Mouse (Mus musculus): ENCODE data around the gene Fgfr2.

The Fgfr2 gene

DNA sequence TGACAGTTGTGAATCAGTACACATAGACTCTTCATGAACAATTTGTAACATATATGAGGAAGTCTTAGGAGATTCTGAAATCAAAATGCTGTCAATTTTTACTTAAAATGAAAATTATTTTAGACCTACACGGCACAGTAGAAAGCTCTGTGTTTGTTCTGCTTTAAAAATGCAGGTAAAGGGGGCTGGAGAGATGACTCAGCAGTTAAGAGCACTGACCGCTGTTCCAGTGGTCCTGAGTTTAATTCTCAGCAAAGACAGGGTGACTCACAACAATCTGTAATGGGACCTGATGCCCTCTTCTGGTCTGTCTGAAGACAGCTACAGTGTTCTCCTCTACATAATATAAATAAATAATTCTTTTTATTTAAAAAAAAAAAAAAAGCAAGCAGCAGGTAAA, 157.4 kb downstream of the Fgfr2 start:
- in situ Hi-C loops (cut with MboI, MseI) = no loop called here

DNA sequence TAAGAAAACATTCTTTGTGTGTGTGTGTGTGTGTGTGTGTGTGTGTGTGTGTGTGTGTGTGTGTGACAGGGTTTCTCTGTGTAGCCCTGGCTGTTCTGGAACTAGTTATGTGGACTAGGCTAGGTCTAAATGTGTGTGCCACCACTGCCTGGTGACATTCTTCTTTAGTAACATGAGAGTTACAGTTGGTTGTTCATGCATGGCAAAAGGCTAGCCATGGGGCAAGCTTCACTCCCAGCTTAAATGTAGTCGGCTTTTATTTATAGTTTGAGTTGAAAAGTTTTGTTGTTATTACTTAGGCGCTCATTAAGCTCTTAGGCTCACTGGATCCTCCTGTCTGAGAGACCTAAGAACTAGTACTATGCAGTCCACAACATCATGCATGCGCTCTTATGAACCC, 158.8 kb downstream of the Fgfr2 start:
- in situ Hi-C loops (cut with MboI, MseI) = no loop called here

DNA sequence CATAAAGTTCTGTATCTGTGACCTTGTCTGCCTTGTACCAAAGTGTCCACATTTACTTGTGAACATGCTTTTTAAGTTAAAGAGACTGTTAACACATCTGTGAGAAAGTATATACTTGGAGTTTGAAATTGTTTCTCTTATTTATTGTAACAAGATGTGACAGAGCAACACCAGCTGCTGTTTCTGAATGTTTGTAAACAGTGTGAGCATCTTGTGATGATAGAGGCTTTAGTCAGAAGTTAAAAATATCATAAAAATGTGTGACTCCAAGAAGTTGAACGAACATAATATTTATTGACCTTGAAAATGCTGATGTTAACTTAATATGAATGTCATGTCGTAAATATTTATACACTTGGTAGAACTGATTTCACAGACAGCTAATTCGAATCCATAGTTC, 172.5 kb downstream of the Fgfr2 start:
- in situ Hi-C loops (cut with MboI, MseI) = no loop called here

DNA sequence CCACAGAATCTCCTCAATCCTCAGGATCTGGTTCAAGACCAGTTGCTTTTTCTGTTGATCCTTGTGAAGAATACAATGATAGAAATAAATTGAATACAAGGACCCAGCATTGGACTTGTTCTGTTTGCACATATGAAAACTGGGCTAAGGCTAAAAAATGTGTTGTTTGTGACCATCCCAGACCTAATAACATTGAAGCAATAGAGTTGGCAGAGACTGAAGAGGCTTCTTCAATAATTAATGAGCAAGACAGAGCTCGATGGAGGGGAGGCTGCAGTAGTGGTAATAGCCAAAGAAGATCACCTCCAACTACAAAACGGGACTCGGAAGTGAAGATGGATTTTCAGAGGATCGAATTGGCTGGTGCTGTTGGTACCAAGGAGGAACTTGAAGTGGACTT, 173.2 kb downstream of the Fgfr2 start:
- in situ Hi-C loops (cut with MboI, MseI) = no loop called here

DNA sequence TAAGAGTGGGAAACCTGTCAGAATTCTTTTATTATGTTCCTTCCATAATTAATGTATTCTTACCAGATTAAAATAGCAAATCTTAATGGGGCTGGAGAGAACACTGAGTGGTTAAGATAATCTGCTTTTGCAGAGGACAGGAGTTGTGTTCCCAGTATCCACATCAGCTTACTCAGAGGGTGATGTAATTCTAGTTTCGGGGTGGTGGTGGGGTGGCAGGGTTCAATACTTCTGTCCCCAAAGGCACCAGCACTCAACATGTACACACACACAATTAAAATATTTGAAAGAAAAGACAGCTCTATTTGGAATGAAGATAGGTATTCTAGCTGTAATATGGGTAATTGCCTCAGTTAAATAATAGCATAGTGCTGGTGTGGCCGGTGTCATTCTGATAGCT, 182.6 kb downstream of the Fgfr2 start:
- in situ Hi-C loops (cut with MboI, MseI) = loop anchor here in 1 of 2 experiments (5.0 kb wide), 1 partner anchor 687 kb away; no protein-coding TSS in a partner anchor

DNA sequence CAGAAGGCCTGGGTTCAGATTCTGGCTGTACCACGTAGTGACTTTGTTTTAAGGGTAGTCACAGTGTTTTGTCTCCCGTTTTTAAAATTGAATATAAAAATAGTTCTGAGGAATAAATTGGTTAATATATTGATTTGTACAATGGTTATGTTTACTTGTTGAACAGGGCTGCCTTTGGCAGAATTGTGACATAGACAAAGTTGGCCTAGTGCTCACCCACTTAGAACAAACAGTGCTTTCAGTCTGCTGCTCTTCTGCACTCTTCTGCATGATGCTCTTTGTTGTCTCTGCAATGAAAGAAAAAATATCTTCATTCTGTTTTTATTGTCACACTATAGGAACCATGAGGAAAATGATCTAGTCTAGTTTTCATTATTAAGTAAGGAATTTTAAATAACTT, 184.0 kb downstream of the Fgfr2 start:
- in situ Hi-C loops (cut with MboI, MseI) = no loop called here

DNA sequence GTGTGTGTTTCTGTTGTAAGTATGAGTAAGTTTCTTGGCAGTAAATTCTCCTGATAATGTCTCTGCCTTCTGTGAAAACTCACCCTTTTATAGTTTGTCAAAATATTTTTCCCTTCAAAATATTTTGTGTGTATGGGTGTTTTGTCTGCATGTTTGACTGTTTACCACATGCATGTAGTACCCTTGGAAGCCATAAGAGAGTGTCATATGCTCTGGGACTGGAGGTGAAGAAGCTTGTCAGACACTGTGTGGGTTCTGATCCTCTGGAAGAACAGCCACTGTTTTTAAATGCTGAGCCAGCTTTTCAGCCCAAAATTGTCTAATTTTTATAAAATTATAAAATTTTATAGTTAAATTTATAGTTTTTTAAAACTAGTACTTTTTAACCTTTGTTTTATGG, 188.4 kb downstream of the Fgfr2 start:
- in situ Hi-C loops (cut with MboI, MseI) = no loop called here

DNA sequence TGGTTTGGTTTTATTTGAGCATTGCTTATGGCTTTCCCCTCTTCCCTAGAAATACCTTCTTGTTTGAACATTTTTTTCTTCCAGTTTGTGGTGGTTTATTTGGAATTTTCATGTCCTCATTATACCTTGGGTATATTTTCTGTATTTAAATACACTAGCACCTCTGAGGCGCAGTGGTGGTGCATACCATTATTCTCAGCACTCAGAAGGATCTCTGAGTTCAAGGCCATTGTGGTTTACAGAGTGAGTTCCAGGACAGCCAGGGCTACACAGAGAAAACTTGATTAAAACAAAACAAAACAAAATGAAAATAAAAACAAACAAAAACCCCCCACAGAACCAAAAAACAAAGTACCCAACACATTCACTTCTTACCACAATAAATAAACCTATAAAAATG, 189.8 kb downstream of the Fgfr2 start:
- in situ Hi-C loops (cut with MboI, MseI) = no loop called here

DNA sequence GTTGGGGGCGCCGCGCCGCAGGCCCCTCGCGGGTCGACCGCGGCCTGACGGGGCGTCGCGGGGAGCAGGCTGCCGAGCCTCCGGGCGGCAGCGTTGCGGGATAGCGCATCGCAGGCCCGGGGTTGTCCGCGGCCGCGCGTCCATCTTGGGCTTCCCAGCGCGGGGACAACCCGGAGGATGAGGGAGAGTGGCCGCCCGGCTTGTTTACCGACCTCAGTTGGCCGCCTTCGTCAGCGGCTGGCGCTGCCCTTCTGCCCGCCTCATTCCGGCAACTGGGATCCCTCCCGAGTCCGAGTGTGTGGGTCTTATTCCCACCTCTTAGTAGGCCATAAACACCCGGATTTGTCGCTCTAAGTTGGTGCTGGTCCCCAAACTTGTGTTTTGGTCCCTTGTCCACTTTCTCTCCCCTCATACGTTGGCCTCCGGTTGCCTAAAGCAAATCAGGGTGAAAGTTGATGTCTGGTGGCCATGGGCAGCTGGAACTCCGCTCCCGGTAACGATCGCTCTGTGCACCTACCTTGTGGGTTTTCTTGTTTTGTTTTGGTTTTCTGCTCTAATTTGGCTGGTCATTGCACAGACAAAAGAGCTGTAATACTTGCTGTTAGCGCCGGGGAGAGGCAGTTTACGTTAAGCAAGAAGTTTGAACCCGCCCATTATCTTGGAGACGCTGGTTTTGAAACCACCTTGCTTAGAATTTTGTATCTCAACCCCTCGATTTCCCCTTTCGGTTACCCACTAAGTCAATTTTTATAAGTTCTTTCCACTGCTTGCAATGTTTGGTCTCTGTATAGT, 191.4 kb downstream of the Fgfr2 start:
- in situ Hi-C loops (cut with MboI, MseI) = no loop called here

DNA sequence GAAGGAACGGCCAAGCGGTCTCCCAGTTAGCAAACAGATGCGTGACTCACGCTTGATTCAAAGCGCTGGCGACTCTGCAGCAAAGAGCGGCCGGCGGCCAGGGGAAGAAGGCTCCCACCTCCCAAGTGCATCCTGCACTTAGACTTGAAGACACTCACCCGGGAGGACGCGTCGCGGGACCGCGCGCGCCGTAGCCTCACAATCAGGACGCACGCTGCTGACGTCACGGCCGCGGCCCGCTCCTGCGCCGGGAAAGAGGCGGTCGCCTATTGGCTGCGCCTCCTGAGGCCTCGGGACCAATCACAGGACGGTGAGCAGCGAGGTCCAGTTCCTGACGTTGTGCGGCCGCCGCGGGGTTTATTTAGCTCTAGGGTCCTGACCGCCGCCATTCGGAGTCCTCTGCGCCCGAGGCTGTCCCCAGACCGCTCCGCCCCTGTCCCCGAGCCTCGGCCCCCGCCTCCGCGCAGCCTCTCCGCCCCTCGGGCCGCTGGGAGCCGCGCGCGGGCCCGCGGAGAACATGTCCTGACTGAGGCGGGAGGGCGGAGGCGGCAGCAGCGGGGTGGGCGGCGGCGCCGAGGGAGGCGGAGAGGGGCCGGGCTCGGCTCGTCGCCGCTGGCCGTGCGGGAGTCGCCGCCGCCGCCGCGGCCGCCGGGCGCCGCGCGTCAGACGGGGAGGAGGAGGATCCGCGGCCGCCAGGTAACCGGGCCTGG, 192.1 kb downstream of the Fgfr2 start, which contains the start of gene Zranb1:
Gene Zranb1, plus strand, starts transcription at position 293 of the 710 bp plus-strand sequence.
- in situ Hi-C loops (cut with MboI, MseI) = no loop called here

DNA sequence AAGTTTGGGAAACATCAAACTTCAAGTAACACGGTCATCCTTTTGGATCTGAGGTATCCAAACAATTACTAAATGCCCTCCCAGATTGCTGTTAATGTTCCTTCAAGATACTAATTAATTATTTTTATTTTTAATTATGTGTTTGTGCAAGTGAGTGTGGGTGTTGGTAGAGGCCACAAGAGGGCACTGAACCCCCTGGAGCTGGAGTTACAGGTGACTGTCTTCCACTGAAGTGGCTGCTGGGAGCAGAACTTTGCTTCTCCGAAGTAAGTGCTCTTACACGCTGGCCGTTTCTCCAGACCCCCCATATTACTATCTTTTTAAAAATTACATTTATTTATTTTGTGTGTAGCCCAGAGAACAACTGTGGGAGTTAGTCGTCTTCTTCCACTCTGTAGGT, 193.1 kb downstream of the Fgfr2 start:
- in situ Hi-C loops (cut with MboI, MseI) = no loop called here

DNA sequence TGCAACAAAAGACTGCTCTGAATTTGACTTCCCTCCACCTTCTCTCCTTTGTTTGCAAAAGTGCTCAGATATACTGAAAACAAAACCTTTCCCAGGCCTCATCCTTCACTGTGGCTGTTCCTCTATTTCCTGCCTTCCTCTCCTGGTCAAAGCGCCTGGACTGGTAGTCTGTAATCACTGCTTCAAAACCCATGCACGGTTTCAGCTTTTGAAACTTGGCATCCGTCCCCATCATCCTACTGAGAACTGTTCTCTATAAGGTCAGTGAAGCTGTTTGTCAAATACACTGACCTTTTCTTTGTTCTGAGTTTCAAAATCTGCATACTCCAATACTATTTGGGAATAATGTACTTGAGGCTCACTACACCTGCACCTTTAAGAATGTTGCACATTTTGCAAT, 195.9 kb downstream of the Fgfr2 start:
- in situ Hi-C loops (cut with MboI, MseI) = loop anchor here in 1 of 2 experiments (10.0 kb wide), 1 partner anchor 1488 kb away; no protein-coding TSS in a partner anchor

DNA sequence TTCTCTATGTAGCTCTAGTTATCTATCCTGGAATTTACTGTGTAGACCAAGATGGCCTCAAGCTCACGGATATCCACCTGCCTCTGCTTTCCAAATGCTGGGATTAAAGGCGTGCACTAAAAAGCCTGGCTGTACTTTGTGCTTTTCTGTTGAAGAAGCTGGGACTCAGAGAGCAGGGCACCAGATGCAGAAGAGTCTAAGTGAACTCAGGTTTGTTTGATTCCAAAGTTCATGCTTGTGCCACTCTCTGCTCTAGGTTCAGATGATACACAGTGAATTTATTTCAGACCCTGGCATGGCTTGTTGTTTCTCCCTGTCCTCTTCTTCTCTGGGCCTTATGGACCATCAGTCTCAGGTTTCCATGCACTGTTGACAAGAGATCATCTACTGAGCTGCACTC, 197.9 kb downstream of the Fgfr2 start:
- in situ Hi-C loops (cut with MboI, MseI) = loop anchor here in 1 of 2 experiments (10.0 kb wide), 1 partner anchor 1490 kb away; no protein-coding TSS in a partner anchor

DNA sequence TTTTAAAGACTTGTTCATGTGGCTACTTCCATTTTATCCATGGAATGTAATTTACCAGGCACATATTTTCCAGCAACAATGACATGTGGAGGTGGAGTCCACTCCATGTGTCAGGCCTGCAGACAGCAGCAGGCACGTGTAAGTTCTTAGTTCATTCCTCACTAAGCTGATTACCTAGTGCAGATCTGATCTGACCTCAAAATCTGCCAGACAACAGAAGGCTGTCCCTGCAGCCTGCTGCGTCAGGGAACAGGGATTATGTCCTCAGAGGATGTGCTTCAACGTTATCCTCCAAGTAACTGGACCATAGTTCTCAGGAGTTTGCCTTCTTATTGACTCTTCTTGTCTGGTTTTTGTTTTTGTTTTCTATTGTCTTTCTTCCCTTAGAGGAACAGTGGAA, 201.2 kb downstream of the Fgfr2 start:
- in situ Hi-C loops (cut with MboI, MseI) = loop anchor here in 1 of 2 experiments (10.0 kb wide), 1 partner anchor 1493 kb away; no protein-coding TSS in a partner anchor

DNA sequence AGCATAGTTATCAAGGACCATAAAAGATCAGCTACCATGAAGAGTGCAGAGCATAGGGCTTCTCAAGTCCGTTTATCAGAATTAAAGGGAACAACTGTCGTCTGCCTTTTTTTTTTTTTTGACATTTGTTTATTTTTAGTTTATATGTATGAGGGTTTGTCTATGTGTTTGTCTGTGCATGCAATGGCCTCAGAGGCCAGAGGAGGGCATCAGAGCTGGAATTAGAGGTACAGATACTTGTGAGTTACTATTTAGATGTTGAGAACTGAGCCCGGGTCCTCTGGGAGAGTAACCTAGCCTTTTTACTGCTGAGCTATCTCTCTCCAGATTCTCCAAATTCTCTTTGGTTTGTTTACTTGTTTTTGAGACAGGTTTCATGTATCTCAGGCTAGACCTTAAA, 219.4 kb downstream of the Fgfr2 start:
- in situ Hi-C loops (cut with MboI, MseI) = loop anchor here in 1 of 2 experiments (10.0 kb wide), 1 partner anchor 669 kb away; no protein-coding TSS in a partner anchor

DNA sequence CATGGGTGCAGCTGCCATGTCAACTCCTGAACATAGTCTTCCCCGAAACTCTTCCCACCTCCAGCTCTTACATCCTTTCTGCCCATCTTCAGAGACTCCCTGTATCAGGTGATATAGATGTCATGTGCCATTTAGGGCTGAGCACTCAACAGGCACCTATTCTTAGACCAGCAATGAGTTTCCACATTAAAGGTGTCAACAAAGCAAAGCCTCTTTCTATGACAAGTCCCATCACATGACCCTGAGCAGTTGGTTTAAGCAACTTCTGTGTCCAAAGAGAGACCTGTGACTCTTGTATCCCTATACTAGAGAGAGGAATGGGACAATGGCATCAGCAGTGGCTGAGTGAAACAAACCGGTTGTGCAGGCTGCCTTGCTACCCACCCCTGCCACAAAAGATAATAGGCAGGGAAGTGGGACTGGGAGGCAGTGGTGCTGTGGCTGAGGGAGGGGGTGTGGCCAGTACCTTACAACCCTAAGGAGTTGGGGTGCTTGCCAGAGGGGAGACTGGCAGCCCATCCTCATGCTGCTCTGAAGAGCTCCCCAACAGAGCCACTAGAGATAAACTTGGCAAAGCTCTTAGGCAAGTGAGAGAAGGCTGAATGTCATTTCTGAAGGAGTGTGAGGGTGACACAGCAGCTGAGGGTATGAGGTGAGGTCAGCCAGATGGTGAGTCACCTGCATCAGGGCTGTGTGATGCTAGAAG, 222.2 kb downstream of the Fgfr2 start:
- in situ Hi-C loops (cut with MboI, MseI) = loop anchor here in 1 of 2 experiments (10.0 kb wide), 1 partner anchor 666 kb away; no protein-coding TSS in a partner anchor

DNA sequence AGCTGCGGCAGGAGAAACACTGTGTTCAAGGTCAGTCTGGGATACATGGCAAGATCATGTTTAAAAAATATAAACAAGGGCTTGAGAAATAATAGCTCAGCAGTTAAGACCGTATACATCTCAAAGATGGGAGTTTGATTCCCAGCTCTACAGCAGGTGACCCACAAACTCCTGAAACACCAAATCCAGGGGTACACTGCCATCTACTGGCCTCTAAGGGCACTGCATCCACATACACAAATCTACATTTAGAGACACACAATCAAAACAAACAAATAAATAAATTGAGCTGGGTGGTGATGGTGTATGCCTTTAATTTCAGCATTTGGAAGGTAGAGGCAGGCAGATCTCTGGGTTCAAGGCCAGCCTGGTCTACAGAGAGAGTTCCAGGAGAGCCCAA, 224.9 kb downstream of the Fgfr2 start:
- in situ Hi-C loops (cut with MboI, MseI) = loop anchor here (5.0 to 10.0 kb wide), 4 partner anchors 104 to 246 kb away; no protein-coding TSS in a partner anchor

DNA sequence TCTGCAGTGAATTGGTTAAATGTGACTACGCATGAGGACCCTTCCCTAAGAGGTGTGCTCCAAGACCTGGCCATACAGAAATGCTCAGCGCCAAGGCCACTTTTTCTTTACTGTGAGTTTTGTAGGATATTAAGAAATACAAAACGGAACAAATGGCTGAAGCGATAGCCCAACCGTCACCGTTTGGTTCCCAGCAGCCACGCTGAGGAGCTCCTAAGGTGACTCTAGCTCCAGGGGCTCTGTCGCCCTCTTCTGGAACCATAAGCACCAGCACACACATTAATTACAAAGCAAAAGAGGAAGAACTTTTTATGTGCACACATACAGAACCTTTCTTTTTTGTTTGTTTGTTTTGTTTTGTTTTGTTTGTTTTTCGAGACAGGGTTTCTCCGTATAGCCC, 225.9 kb downstream of the Fgfr2 start:
- in situ Hi-C loops (cut with MboI, MseI) = loop anchor here (5.0 to 10.0 kb wide), 4 partner anchors 105 to 245 kb away; no protein-coding TSS in a partner anchor

DNA sequence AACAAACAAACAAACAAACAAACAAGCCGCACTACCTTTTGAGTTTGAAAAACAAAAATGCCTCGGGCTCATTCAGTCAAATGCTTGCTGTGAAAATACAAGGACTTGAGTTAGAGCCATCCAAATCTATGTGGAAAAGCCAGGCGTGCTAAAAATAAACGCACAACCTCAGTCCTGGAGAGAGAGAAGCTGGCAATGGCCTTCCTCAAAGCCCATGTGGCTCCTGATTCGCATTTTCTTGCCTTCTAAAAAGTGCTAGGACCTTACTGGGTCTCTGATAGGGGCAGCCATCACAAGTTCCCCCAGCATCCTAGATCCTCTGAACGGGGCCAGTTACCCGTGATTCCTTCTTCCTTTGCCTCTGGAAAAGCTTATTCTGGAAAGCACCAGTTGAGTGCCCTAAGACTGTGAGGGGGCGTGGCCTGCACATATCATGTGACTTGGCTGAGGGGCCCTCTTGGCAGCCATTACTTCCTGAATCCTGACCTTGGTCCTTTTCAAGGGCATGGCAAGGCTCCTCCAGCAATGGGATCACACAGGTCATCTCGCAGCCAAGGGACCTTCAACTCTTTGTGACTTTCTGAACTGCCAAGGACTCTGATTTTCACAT, 226.8 kb downstream of the Fgfr2 start:
- in situ Hi-C loops (cut with MboI, MseI) = loop anchor here (5.0 to 10.0 kb wide), 4 partner anchors 106 to 244 kb away; no protein-coding TSS in a partner anchor

DNA sequence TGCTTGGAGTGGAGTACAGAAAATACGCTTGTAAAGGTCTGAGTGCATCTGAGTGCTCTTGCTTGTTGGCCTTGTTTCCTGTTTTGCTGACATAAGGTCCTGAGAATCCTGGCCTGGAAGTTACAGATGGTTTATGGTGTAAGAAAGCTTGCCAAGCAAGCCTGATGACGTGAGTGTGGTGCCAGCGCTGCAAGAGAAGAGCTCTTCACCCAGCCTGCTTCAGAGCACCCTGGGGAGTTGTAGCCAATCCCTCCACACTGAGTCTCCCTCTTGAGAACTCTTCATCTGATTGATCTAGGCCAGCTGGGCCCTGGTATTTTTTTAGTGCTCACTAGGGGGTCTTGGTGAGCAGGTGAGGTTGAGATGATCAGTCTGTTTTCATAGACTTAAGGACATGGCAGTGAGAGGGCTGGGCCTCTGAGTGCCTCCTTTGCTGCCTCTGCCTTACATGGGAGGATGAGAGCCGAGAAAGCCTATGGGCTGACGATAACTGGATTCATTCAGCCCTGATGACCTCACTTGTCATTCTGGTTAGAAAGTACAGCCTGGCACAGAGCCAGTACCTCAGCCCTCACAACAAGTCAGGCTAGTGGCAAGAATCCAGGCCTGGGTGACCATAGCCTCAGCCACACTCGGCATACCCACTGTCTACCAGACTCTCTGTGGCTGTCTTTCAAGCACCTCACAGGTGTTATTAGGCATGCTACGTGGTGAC, 228.2 kb downstream of the Fgfr2 start:
- in situ Hi-C loops (cut with MboI, MseI) = loop anchor here (5.0 to 10.0 kb wide), 4 partner anchors 107 to 243 kb away; no protein-coding TSS in a partner anchor

All from T-helper 17 cell (primary cell).